Mouse (Mus musculus): ENCODE measurements at regions not wholly inside any gene's neighbourhood (a gene's known extent, or its start where the extent isn't known, plus 50 kb on each side); places are given as distances from the start of the nearest gene placed in this dataset.

DNA sequence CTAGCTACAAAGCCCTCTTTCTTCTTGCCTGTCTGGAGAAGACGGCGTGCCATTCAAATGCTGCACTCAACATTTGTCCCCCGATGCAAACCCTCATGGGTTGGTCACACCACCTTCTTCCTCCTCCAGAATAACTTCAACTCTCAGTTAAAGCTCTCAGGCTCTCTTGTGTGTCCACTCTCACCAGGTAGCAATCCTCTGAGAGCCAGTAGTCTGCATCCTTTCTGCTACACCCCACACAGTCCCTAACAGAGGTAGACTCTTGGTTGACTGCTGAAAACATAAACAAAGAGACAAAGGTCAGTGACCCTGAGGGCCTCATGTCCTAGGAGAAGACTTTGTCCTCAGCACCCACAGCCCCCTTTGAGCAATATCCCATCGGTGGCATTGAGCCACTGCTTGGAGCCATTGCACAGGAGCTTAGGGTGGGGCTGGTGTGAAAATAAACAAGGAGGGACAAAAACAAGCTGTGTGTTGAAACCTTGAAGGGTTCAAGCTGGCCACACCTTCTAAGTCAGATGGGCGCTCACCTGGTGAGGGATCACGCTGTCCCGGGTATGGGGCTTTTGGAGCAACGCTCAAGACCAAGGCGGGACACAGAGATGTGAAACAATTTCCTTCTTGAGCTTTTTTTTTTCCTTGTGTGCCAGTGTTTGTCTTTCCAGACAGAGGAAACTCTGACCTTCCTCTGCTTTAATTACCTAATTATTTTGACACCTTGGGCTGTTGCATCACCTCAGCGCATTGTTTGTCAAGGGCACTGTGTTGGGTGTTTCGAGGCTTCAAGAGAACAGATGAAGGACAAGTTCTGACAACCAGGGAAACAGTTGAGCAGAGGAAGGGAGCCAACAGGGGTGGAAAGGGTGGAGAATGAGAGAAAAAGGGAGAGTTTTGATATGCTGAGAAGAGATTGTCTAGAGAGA, 101.4 kb upstream of the Bcl6 start:
- no peak for DNase-seq

DNA sequence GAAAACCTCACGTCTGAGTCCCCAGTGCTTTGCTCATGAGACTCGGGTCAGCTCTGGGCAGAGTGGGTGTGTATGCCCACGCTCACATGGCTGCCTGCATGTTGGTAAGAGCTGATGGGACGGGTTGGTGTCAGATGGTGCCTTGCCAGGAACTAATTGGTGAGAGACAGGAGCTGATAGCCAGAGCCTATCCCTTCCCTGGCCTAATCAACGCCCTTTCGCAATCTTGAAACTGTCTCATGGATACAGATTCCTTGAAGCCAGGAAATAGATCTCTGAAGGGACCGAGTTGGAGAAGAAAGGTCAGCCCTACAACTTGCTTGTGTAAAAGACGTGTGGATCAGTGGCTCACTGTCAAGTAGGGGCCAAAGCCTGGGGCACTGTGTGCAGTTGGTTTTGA, 95.3 kb upstream of the Bcl6 start:
- DNase-seq, result no peak

DNA sequence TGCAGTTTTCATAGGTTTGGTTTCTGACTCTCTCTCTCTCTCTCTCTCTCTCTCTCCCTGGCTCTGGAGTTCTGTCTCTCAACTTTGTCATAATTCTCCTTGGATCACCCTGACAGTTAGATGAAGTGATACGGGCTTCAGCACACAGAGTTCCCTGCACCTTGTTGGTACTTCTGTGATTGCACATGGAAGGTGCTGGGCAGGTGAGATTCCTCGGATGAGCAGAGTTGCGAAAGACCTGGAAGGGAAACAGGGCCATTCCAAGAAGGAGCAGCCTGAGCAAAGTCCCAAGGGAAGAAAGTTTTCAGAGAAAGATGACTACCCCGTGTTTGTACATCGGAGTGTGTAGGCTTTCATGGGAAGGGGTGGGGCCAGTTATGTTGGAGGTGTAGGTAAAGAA, 91.8 kb upstream of the Bcl6 start:
- DNase-seq, result no peak

- no peak for DNase-seq
Observed at GRCm38 (mm10) chr16:24078622-24079021, 90.0 kb upstream of the Bcl6 start.

DNA sequence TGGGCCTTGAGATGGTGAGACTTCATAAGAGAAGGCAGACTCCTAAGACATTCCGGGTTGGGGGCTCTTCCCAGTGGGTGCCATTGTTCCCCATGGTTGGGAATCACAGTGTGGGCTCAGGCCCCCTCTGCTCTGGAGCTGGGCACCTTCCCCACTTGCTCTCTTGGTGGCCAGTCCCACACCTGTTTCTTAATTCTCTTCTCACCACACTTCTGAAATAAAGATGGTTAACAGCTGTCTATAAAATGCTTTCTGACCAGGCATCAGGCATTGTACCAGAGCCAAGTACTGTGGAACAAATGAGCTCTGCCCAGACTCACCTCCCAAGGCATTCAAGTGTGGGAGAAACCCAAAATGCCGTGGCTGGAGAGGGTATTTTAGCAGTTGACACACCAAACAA, 88.8 kb upstream of the Bcl6 start:
- no peak for DNase-seq

GRCm38 (mm10) chr16:24076799-24077136, 88.1 kb upstream of the Bcl6 start:
- DNase-seq, result no peak

DNA sequence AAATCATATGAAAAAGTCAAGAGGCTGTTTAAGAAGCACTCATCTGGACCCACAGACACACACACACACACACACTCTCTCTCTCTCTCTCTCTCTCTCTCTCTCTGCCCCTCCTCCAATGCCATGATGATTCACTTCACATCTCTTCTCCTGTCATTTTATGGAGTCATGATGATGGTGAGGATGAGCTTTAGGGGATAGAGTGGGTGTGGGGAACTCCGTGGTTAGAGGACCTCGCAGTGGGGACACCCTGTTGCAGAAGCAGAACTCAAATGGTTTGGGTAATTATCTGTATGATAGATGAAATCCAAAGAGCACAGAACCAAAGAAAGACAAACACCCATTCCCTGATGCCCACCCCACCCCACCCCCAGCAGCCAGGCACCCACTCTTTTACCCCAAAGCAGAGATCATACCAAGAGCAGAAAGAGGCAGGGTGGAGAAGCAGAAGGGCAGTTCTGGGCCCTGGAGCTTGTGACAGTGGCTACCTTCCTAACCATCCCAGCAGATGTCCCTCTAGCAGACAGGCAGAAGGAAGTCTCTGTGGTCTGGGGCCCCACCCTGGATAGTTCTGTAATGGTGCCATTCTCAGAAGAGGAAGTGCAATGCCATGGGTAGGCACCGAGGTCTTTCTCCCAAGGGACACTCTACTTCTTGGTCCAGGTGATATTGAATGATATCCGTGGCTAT, 87.6 kb upstream of the Bcl6 start:
- no peak for DNase-seq

DNA sequence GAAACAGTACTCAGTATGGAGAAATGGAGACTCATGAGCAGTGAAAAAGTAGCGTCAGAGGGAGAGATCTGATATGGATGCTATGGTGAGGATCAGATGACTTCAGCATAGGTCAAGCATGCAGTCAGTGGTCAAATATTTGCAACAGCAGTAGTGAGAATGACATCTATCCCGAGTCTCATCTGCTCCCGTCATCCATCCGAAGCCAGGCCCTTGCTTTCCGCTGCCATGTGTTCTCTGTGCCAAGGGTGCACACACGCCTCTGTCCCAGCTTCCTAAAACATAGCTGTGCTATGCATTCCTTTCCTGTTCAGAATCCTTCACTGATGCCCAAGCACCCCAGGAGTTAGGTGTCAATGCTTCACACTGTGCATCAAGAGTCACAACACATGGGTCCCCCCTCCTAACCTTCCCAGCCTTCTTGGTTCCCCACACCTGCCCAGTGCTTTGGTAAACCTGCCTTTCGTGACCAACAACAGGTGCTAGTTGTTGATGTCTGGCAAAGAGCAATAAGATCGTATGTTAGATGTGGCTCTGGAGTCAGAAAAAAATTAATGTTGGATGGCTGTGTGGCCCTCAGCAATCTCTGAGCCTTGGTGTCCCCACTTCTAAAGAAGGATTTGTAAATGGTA, 85.1 kb upstream of the Bcl6 start:
- no peak for DNase-seq

DNA sequence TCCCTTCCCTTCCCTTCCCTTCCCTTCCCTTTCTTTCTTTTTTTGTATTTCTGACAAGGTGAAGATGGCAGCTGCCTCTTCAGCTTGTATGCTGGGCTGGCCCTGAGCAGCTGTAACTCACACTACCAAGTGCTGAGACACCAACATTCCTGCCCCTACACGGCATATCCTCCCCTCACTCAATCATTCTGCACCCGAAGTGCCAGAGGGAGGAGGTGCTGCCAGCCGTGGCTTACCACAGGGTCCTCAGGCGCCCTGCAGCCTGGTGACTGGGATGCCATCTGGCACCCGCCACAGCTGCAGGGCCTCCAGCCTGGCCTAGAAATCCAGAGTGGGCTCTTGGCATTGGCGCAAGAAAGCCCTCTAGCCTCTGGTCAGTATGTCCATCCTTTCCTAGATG, 84.4 kb upstream of the Bcl6 start:
- DNase-seq, result no peak

GRCm38 (mm10) chr16:24069411-24069810, 80.8 kb upstream of the Bcl6 start:
- no peak for DNase-seq

DNA sequence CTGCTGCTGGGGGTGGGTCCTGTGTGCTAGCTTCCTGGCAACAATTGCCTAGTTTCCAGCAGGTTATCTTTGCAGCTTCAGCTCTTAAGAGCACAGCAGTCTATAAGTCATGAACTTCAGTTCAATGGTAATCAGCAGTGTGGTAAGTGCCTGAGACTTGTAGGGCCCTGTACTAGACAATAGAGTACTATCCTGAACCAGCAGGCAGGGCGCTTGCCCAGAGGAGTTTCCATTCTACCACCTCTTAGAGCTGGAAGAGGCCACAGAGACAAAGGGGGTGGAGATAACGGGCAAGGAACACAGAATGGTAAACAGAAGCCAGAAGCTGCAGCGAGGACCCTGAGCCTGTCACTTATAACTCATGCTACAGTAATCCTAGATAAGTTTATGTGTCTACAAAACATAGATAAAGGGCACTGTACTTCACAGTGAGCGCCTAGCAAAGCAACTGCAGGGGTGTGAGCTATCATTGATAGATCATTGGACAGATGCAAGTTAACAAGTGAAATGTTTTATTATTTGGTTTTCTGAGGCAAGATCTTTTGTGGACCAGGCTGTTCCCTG, 79.7 kb upstream of the Bcl6 start:
- no peak for DNase-seq

- DNase-seq, result no peak
Observed at GRCm38 (mm10) chr16:24062314-24062713, 73.7 kb upstream of the Bcl6 start.

DNA sequence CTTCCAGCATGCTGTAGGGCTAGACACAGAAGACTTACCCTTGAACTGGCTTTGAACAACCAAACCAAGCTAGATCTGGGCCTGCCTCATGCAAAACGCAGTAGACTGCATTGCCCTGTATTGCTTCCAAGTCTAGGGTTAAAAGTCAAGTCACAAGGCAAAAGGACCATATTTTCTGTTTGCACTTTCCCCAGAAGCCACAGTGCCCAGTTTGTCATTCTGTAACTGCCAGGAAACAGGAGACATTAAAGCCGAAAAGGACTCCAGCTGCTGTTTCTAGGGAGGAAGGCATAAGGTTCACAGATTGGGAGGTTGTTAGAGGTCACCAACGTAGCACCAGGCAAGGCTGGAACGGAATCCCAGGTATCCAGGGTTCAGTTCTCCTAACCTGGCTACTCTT, 72.8 kb upstream of the Bcl6 start:
- DNase-seq, result no peak

DNA sequence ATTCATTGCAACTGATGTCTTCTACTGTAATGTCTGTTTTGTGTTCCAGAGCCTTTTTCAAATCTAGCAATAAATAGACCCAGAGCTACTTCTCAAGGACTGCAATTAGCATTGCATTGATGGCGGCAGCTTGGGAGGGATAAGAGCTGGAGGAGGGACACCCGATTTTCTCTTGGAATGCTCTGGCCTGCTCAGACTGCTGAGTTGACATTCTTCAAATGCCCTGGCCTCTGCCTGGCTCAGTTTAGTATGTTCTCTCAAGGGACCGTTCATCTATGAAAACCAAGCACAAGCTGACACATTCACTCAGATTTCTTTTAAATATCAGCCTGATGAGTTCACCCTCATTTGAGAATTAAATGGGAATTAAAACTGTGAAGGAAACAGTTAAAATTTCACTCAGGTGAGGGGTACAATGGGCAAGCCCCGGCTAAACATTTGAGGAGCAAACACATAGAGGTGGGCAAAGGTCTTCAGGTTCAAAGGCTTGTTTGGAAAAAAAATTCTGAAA, 70.5 kb upstream of the Bcl6 start:
- DNase-seq, result no peak

DNA sequence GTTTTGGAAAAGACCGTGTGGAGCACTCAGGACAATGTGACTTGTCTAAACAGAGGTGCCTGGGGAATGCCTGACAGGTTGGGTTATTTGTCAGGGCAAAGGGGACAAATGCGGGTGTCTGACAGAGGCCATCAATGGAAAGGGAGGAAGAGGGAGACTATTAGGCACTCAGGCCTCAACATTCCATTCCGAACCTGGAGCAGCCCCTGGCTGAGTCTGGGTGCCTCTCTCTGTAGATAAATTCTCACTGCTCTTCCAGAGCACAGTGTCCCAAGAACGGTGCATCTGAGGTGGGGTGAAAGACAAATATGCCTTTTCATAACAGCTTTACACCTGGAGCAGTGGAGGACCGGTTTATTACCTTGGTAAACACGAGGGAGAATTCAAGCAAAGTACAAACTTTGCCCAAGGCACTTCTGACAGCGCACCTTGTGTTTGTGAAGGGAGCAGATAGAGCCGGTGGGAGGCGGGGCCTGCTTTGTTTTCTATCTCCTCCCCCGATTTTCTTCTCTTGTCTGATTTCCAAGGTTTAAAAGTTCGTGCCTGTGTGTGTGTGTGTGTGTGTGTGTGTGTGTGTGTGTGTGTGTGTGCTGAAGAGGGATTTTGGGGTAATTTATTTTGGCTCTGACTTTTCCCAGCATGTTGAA, 68.4 kb upstream of the Bcl6 start:
- no peak for DNase-seq

GRCm38 (mm10) chr16:24056123-24056884, 67.7 kb upstream of the Bcl6 start:
- no peak for DNase-seq

GRCm38 (mm10) chr16:24054293-24054692, 65.6 kb upstream of the Bcl6 start:
- DNase-seq, result no peak

- no peak for DNase-seq
Observed at GRCm38 (mm10) chr16:24053403-24053802, 64.8 kb upstream of the Bcl6 start.

DNA sequence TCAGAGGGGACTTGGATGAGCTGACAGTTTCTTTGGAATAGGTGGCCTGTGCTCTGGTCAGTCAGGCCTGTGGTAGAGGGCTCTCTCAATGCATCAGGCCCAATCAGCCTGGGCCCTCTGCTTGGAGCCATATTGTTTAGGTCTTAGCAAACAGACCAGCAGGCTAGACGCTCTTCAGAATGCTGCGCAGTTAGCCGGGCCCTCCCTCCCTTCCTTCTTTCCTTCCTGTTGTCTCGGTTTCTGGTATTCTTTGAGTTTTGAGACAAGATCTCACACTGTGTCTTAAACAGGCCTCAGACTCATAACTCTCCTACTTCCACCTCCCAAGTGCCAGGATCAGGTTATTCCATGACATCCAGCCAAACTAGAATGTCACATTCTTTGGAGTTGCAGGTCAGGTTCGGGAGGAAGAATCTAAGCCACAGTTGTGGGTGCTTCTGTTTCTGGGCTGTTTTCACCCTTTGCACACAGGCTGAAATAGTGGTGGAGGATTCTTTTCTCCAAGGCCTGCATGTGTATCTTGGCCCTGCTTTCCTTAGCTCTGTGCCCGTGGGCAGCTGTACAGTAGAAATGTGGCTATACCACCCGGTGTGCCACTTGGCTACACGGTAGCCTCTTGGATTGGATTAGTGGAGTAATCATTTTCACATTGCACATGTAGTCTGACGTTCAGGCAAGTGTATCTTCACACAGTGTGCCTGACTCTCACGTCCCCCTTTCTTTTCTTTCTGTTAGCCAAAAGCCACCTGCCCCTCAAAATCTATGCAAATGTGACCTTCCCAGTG, 62.4 kb upstream of the Bcl6 start:
- peak; percentile 49 for DNase-seq

GRCm38 (mm10) chr16:24043779-24044178, 55.1 kb upstream of the Bcl6 start:
- DNase-seq, result no peak

DNA sequence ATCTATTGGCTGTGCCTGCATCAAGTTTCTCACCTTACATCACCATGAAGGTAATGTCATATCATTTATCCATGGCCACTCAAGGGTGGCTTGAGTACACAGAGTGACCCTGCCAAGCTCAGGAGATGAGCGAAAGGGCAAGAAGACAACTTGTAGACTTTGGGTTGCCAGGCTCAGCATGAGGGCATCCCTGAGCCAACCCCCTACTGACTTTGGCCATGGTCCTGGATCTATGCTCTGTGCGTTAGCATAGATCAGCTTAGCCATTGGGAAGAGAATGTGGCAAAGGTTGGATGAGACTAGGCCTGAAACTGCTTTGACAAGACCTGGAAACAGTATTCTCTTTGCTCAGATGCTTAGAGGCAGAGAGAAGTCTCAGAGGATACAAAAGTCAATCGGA, 54.3 kb upstream of the Bcl6 start:
- peak; percentile 68 for DNase-seq
